Mouse (Mus musculus) regulatory T cell (primary cell): ENCODE measurements around the gene Smok2a.
"Not testable (repeated sequence)": the region's sequence is repeated elsewhere in the genome, so short reads cannot be mapped to it uniquely, and the experiment has no call there.

ENCODE experiments used
- in situ Hi-C: fragments of 300-600 bp; cut with MboI, MseI; formaldehyde crosslinking; loops from one replicate; pipeline ENCODE4 v1.15.1; 2025; ENCODE audit warnings: high pct_unique_total_duplicates

Smok2a gene

GRCm38 (mm10) chr17:13220888-13221287 is at the start of gene Smok2a:
Gene Smok2a, plus strand, starts transcription at chr17:13221188.
- in situ Hi-C loops, result no loop called here

- in situ Hi-C loops, result loop anchor here (5.0 to 10.0 kb wide), 2 partner anchors 284 to 289 kb away; no protein-coding TSS in a partner anchor
These were observed 47.4 kb upstream of the Smok2a start for GRCm38 (mm10) chr17:13173578-13173977.

- in situ Hi-C loops, result loop anchor here (5.0 to 10.0 kb wide), 2 partner anchors 283 to 289 kb away; no protein-coding TSS in a partner anchor
These were observed 47.0 kb upstream of the Smok2a start for GRCm38 (mm10) chr17:13174029-13174428.

DNA sequence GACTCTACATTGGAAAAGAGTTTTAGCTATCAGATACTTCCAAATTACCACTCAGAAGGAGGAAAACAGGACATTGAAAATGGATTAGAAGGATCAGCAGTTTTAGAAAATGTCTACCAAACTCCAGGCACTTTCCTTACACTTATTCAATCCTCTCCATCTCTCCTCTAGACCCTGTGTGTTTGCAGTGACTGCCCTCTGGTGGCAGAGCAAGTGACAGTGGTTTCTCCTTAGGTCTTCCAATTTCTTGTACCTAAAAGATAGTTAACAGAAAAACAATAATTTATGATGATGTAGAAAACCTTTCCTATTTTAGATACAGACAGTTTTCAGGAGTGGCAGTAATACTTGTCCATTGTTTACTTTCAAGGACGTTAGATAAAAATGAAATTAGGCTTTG is 45.4 kb upstream of the Smok2a start:
- in situ Hi-C loops, result loop anchor here (10.0 kb wide), 1 partner anchor 291 kb away; no protein-coding TSS in a partner anchor

- in situ Hi-C loops, result loop anchor here (10.0 kb wide), 1 partner anchor 293 kb away; no protein-coding TSS in a partner anchor
These were observed 43.2 kb upstream of the Smok2a start for GRCm38 (mm10) chr17:13177796-13178195.

DNA sequence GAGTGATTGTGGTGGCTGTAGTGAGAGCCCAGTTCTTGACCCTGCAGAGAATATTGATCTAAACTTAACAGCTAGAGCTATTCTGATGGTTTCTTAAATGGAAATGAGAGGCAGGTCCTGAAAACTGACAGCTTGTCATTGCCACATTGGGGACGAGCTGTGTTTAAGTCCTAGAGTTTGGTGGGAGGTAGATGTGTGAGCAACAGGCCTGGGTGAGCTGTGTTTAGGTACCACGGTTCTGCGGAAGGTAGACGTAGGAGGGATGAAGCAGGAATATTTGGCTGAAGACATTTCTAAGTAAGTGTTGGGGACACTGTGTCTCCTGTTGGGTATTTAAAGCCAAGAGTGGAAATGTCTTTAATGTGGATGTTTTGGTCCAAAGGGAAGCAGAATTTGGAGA is 42.0 kb upstream of the Smok2a start:
- in situ Hi-C loops, result loop anchor here (10.0 kb wide), 1 partner anchor 294 kb away; no protein-coding TSS in a partner anchor

GRCm38 (mm10) chr17:13180491-13180890 is 40.5 kb upstream of the Smok2a start:
- in situ Hi-C loops, result not testable (repeated sequence)

GRCm38 (mm10) chr17:13182712-13183111 is 38.3 kb upstream of the Smok2a start:
- in situ Hi-C loops, result not testable (repeated sequence)

GRCm38 (mm10) chr17:13184514-13184913 is 36.5 kb upstream of the Smok2a start:
- in situ Hi-C loops, result not testable (repeated sequence)

DNA sequence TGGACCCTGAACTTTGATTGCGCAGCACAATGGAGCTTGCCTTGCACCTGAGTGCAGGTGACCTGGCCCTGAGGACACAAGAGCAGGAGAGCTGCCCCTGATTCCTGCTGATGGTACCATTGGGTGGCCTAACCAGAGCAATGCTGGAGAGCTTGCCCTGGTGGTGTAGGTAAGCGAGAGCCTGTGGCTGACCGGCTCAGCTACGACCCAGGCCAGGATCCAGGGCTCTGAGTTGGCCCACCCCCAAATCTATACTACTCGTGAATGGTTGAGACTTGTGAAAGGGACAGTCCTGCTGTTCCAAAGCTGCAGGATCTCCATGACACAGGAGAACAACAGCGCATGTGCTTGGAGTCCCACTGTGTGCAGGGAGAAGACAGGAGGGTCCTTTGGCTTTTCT is 34.4 kb upstream of the Smok2a start:
- in situ Hi-C loops, result loop anchor here (5.0 kb wide), 1 partner anchor 306 kb away; no protein-coding TSS in a partner anchor

DNA sequence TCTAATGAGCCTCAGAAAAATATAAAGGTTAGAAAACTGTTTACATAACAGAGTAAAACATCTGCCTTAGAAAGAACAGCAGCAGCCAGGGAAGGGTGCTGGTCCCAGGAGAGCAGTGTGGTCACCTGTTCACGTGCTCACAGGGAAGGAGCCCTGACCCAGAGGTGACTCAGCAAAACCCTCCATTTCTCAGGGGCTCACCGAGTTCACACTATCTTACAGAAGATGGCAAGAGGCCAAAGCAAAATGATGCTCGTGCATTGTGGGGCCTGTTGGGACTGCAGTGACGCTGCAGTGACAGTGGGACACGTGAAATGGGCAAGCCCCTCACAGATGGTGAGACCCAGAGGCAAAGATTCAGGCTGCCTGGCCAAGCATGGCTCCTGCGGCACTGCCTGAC is 33.4 kb upstream of the Smok2a start:
- in situ Hi-C loops, result loop anchor here (5.0 kb wide), 1 partner anchor 305 kb away; no protein-coding TSS in a partner anchor

- in situ Hi-C loops, result loop anchor here (5.0 kb wide), 1 partner anchor 303 kb away; no protein-coding TSS in a partner anchor
These were observed 32.1 kb upstream of the Smok2a start for GRCm38 (mm10) chr17:13188846-13189245.

GRCm38 (mm10) chr17:13190836-13191583 is 30.0 kb upstream of the Smok2a start:
- in situ Hi-C loops, result not testable (repeated sequence)

GRCm38 (mm10) chr17:13196486-13196885 is 24.5 kb upstream of the Smok2a start:
- in situ Hi-C loops, result not testable (repeated sequence)

DNA sequence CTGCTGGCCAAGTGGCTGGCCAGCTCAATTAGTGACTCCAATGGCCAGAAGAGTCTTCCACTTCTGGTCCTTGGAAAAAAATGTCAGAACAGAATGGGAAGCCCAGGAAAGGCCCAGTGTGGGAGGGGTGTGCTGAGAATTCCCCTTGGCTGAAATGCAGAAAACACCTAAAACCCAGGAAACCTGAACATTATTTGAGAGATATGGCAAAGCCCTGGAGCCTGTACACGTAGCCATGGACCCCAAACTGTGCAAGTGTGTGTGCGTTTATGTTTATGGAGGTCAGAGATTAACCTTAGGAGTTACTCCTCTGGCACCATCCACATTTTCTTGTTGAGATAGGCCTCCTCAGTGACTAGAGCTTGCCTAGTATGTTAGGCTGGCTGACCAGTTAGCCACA is 22.2 kb upstream of the Smok2a start:
- in situ Hi-C loops, result not testable (repeated sequence)

DNA sequence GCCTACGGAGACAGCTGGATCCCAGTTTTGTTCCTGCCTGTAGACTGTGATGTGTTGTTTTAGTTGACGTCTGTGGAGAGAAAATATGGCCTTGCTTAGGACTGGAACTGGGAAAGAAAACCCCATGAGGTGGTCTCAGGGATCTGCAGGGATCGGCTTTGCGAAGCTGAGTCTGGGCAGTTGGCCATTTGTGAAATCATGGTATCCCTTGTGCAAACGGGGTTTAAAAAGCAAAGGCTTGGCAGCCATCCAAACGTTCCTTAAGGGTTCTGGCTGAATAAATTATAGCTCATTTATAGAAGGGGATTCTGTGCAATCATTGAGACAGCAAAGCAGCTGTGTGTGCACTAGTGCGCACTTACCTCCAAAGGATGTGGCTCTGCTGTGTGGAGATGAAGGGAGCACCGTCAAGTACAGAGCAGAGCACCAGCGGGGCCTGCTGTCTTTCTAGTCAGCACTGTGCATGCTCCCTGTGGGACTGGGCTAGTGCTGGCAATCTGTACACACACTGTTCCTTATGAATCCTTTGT is 21.0 kb upstream of the Smok2a start:
- in situ Hi-C loops, result not testable (repeated sequence)

- in situ Hi-C loops, result not testable (repeated sequence)
These were observed 19.4 kb upstream of the Smok2a start for GRCm38 (mm10) chr17:13201551-13201950.

GRCm38 (mm10) chr17:13202453-13203107 is 18.4 kb upstream of the Smok2a start:
- in situ Hi-C loops, result not testable (repeated sequence)

DNA sequence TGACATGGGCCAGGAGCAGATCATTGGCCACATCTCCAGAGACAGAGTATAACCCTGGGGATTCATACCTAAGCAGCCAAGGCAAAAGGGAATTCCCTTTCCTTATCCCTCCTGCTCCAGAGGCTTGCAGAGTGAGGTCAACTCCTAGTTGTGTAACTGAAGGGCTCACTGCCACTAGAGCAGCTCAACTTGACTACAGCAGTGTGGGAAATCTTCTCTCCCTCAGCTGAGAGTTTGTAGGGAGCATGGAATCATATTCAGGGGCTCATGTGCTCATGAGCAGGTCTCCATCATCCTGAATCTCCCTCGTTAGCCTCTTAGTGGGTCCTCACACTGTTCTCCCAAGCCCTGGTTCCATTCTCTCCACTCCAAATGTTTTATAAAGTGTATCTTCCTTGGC is 15.7 kb upstream of the Smok2a start:
- in situ Hi-C loops, result loop anchor here (5.0 kb wide), 1 partner anchor 307 kb away; no protein-coding TSS in a partner anchor

DNA sequence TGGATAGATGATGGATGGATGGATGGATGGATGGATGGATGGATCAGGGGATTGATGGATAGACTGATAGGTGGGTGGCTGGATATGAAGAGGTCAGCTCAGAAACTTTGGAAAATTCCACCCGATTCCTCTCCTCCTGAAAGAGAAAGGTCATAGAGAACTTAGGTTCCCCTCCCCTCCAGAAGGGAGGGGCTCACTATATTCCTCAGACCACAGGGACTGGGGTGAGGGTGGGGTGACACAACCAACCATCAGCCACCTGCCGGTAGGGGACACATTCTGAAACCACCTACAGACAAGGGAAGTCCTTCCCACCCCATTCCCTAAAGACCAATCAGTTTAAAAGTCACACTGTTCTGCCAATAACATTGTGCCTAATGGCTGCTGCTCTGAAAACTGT is 14.5 kb upstream of the Smok2a start:
- in situ Hi-C loops, result loop anchor here (5.0 kb wide), 1 partner anchor 306 kb away; no protein-coding TSS in a partner anchor

DNA sequence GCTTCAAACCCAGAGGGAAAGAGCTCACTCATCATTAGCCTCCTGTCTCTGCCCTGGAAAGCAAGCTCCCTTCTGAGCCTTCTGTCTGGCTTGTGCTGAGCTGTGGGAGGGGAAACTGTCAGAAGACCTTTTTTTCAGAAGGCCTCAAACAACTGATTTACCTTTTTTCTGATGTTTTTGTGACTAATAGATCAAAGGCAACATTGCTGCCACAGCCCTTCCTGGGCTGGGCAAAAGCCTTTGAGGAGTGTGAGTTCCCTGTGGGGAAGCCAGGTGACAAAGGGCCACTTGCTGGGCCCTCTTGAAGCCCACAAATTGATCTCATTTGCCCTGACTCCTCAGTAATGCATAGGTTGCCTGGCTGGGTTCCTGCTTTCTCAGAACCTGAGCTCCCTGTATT is 12.5 kb upstream of the Smok2a start:
- in situ Hi-C loops, result loop anchor here (5.0 kb wide), 1 partner anchor 304 kb away; no protein-coding TSS in a partner anchor
